Mouse (Mus musculus) heart, adult 2 months (tissue): ENCODE data around the gene Ndufb3. TPM values are rescaled to one million over a fixed set of nuclear protein-coding genes. Genes with fewer than 3 reads are reported as not detected.

Experiments used
- DNase-seq, 2 experiments: peaks; one replicate each; pipeline ENCODE4 v3.0.0; 2021
- H3K27ac ChIP-seq: fragments of 200-600 bp; 2 replicates; pipeline ENCODE4 v1.8.1; 2022
- H3K27me3 ChIP-seq: fragments of 200-500 bp; 2 replicates; pipeline ENCODE4 v1.6.1; 2012; ENCODE audit warnings: mild to moderate bottlenecking, low read length, inconsistent platforms, mixed read lengths; ENCODE audit not compliant: control insufficient read depth, insufficient read depth
- H3K36me3 ChIP-seq: fragments of 200-500 bp; 2 replicates; pipeline ENCODE4 v1.6.1; 2012; ENCODE audit warnings: low read length, inconsistent platforms; ENCODE audit not compliant: control insufficient read depth, insufficient read depth
- H3K4me1 ChIP-seq: fragments of 200-500 bp; 2 replicates; pipeline ENCODE4 v1.6.1; 2011; ENCODE audit warnings: low read length; ENCODE audit not compliant: control insufficient read depth, insufficient read depth
- H3K4me3 ChIP-seq: fragments of 200-600 bp; 2 replicates; pipeline ENCODE4 v1.8.1; 2022
- H3K79me2 ChIP-seq: fragments of 200-500 bp; replicated peaks from 2 replicates; pipeline ENCODE4 v1.6.1; 2012; ENCODE audit warnings: mild to moderate bottlenecking, inconsistent platforms, low read length, moderate library complexity, mixed read lengths; ENCODE audit not compliant: control insufficient read depth, insufficient read depth
- H3K9ac ChIP-seq: fragments of 200-500 bp; 2 replicates; pipeline ENCODE4 v1.6.1; 2012; ENCODE audit warnings: low read depth, mild to moderate bottlenecking, control low read depth, inconsistent platforms, low read length, mixed read lengths
- CTCF ChIP-seq: fragments of 200-600 bp; IDR thresholded peaks from 2 replicates; pipeline ENCODE4 v1.8.1; 2022; ENCODE audit warnings: antibody characterized with exemption, mild to moderate bottlenecking, moderate library complexity
- EP300 ChIP-seq: fragments of 200-500 bp; IDR thresholded peaks from 2 replicates; pipeline ENCODE4 v1.6.1; 2011; ENCODE audit warnings: low read depth, low read length, control low read depth; ENCODE audit not compliant: insufficient read depth
- POLR2A ChIP-seq: fragments of 200-500 bp; IDR thresholded peaks from 2 replicates; pipeline ENCODE4 v1.6.1; 2011; ENCODE audit warnings: mild to moderate bottlenecking, low read depth, low read length, control low read depth; ENCODE audit not compliant: insufficient read depth
- WGBS: fragments of 180-500 bp; shearing (Covaris S2); methylation state at CpG from one replicate; pipeline ENCODE4 v1.1.7; 2018; 5-methylcytosine and 5-hydroxymethylcytosine counted together
- intact Hi-C: fragments of 180-260 bp; cut with DNase I; formaldehyde crosslinking; loops from one replicate; pipeline ENCODE4 v1.15.1; 2025
- polyA plus RNA-seq: library from polyadenylated mRNA; depleted of rRNA; stranded (reverse); fragments of >200 nt; gene quantifications from 2 replicates; pipeline ENCODE4 v1.2.3, GENCODE M21; 2012
- total RNA-seq, 2 experiments: library from RNA; stranded (reverse); gene quantifications; 2 replicates each; pipeline ENCODE4 v1.2.3; 2021

Gene Ndufb3
- total and polyA plus RNA-seq, 3 experiments: 201 to 322 (median 278) TPM

DNA sequence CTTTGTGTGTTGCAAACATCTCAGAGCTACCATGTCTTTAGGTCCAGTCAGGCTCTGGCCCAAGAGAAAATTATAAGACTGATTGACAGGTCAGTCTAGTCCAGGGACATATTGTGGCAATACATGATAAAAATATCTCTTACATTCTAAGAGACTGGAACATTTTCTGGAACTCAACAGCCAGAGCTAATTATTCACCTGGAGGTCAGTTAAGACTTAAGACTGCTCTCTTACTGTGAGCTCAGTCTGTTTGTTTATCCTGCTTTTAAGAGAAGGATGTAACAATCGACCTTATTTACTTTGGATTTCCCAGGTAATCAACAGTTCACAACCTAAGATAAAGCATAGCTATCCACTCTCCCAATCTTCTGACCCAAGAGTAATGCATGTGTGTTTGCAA, 24.4 kb downstream of the Ndufb3 start:
- DNase-seq: no peak
- H3K4me3 ChIP-seq: no peak overlapping the region
- intact Hi-C loops: no loop called here
- no peaks in the 10 kb centered on the region for H3K27me3 ChIP-seq
- no peaks in the 10 kb centered on the region for H3K79me2 ChIP-seq
- no peak overlapping the region for H3K9ac ChIP-seq
- WGBS: 22% methylated on average over 1 of the region's 1 CpGs
- no peaks in the 10 kb centered on the region; the same call in 1 of the 2 replicates for H3K36me3 ChIP-seq
- no peak overlapping the region for H3K27ac ChIP-seq
- TF ChIP-seq CTCF: no peak
- no peak for TF ChIP-seq EP300
- no peak for TF ChIP-seq POLR2A
- H3K4me1 ChIP-seq: no peaks in the 10 kb centered on the region

DNA sequence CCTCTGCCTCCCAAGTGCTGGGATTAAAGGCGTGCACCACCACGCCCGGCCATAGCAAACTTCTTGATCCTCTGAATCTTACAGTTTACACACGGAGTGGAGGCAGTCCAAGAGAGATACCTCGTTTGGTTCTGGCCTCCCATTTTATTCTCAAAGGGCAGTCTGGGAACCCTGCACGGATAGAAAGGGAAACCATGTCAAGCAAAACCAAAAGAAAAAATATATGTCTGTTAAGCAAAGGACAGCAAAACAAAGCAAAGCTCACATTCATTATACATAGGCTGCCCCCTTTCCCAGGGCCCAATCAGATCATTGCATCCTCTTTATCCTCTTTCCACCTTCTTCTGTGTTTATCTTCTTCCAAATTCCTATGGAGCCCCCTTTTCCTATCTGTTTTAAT, 27.6 kb downstream of the Ndufb3 start:
- Histone ChIP-seq H3K27ac (no peak overlapping the region), H3K27me3 (no peaks in the 10 kb centered on the region), H3K4me3 (no peak overlapping the region), H3K4me1 (no peaks in the 10 kb centered on the region), H3K9ac (no peak overlapping the region), H3K79me2 (no peaks in the 10 kb centered on the region), H3K36me3 (no peaks in the 10 kb centered on the region; the same call in 1 of the 2 replicates)
- 76% methylated on average over 6 of the region's 6 CpGs for WGBS
- no peak for TF ChIP-seq CTCF
- TF ChIP-seq EP300: no peak
- no peak for TF ChIP-seq POLR2A
- no peak for DNase-seq
- intact Hi-C loops: no loop called here

DNA sequence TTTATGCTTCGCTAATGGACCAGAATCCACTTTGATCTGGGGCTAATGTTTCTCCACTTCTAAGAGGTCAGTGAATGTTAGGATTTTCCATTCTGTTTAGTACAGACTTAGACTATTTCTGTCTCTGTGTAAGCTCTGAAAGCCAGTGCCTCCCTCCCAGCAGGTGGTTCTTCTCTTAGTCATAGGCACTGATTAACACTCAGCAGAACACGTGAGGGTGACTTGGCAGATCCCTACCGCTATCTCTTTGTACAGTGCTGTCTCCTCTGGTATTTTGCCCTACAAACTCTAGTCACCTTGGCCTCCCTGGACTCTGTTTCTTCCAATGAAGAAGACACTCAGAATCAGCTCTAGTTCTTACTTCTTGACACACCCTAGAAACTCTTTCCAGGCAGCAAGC, 28.2 kb downstream of the Ndufb3 start:
- Histone ChIP-seq H3K36me3 (no peaks in the 10 kb centered on the region; the same call in 1 of the 2 replicates), H3K27ac (peak overlapping the region; percentile 61), H3K9ac (no peak overlapping the region), H3K4me1 (no peaks in the 10 kb centered on the region), H3K27me3 (no peaks in the 10 kb centered on the region), H3K4me3 (no peak overlapping the region), H3K79me2 (no peaks in the 10 kb centered on the region)
- intact Hi-C loops: no loop called here
- WGBS: 54% methylated on average over 3 of the region's 3 CpGs
- TF ChIP-seq POLR2A (no peak), EP300 (0 out of 2 replicates have a peak, but pooled peaks have one; percentile 58), CTCF (no peak)
- peak in 1 of 2 experiments; percentile 70 for DNase-seq

DNA sequence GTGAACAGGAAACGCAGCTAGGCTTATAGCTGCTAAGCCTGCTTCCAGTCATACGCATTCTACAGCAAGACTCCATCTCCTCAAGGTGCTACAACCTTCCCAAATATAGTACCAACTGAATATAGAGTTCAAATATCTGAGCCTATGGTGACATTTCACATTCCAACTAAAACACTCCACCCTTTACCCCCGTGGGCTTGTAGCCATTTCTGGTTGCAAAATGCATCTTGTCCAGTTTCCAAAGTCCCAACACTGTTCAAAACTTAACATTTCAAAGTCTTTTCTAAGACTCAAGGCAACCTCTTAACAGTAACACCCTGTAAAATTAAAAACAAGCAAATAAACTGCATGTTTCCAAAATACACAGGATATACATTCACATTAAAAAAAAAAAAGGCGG, 29.0 kb downstream of the Ndufb3 start:
- TF ChIP-seq EP300: no peak
- no peak for TF ChIP-seq CTCF
- TF ChIP-seq POLR2A: no peak
- Histone ChIP-seq H3K9ac (no peak overlapping the region), H3K4me1 (no peaks in the 10 kb centered on the region), H3K27ac (peak overlapping the region; percentile 61; the same call in 1 of the 2 replicates), H3K79me2 (no peaks in the 10 kb centered on the region), H3K27me3 (no peaks in the 10 kb centered on the region), H3K36me3 (no peaks in the 10 kb centered on the region; the same call in 1 of the 2 replicates), H3K4me3 (no peak overlapping the region)
- intact Hi-C loops: no loop called here
- WGBS: 79% methylated on average over 4 of the region's 4 CpGs
- no peak for DNase-seq

DNA sequence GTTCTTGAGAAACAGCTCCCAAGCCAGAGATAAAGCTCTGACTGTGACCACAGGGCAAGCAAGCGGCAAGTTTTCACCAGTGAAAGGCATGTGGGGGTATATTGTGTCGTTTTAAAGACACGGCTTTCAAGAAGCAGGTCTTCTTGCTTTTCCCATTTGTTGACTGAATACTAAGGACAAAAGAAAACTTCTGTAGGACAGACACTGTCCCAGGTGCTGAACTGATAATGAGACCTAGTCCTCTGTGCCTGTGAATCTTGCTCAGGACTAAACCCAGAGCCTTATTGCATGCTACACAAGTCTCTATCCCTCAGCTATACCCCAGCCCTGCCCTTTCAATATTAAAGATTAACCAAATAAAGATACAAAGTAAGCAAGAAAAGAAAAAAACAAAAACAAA, 30.0 kb downstream of the Ndufb3 start:
- no peaks in the 10 kb centered on the region for H3K27me3 ChIP-seq
- DNase-seq: no peak
- TF ChIP-seq EP300 (no peak), CTCF (no peak), POLR2A (no peak)
- intact Hi-C loops: no loop called here
- H3K4me1 ChIP-seq: no peaks in the 10 kb centered on the region
- no peak overlapping the region for H3K27ac ChIP-seq
- H3K4me3 ChIP-seq: no peak overlapping the region
- no peak overlapping the region for H3K9ac ChIP-seq
- H3K36me3 ChIP-seq: peaks cover 2% of the 10 kb centered on the region; the same call in 1 of the 2 replicates
- no peaks in the 10 kb centered on the region for H3K79me2 ChIP-seq
- WGBS: 71% methylated on average over 3 of the region's 3 CpGs

DNA sequence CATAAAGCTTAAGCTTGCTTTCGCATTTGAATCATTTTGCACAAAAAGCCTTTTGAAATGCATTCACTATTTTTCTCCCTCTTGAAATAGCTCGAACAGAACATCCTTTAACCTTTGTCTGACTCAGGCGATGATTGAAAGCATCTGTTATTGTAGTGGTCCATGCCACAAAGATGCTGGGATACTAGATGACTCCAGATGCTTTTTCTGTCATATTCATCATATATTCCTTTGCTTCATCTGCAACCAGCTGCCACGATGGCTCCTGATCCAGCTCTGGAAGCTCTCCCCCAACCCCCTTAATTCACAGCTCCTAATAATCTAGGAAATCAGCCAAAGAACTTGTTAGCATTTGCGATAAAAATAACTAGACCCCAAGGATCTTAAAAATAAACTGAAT, 30.9 kb downstream of the Ndufb3 start:
- no peaks in the 10 kb centered on the region for H3K4me1 ChIP-seq
- H3K9ac ChIP-seq: no peak overlapping the region
- no peak overlapping the region for H3K4me3 ChIP-seq
- H3K27ac ChIP-seq: no peak overlapping the region
- H3K36me3 ChIP-seq: peaks cover 2% of the 10 kb centered on the region; the same call in 1 of the 2 replicates
- H3K79me2 ChIP-seq: no peaks in the 10 kb centered on the region
- H3K27me3 ChIP-seq: no peaks in the 10 kb centered on the region
- intact Hi-C loops: no loop called here
- no peak for DNase-seq
- WGBS: 70% methylated on average over 5 of the region's 5 CpGs
- TF ChIP-seq POLR2A: no peak
- TF ChIP-seq CTCF: no peak
- no peak for TF ChIP-seq EP300
